Mouse (Mus musculus): ENCODE measurements at regions not wholly inside any gene's neighbourhood (a gene's known extent, or its start where the extent isn't known, plus 50 kb on each side); places are given as distances from the start of the nearest gene placed in this dataset.
A peak's percentile ranks its signal among the peaks of the same experiment; 100 is the strongest.

DNA sequence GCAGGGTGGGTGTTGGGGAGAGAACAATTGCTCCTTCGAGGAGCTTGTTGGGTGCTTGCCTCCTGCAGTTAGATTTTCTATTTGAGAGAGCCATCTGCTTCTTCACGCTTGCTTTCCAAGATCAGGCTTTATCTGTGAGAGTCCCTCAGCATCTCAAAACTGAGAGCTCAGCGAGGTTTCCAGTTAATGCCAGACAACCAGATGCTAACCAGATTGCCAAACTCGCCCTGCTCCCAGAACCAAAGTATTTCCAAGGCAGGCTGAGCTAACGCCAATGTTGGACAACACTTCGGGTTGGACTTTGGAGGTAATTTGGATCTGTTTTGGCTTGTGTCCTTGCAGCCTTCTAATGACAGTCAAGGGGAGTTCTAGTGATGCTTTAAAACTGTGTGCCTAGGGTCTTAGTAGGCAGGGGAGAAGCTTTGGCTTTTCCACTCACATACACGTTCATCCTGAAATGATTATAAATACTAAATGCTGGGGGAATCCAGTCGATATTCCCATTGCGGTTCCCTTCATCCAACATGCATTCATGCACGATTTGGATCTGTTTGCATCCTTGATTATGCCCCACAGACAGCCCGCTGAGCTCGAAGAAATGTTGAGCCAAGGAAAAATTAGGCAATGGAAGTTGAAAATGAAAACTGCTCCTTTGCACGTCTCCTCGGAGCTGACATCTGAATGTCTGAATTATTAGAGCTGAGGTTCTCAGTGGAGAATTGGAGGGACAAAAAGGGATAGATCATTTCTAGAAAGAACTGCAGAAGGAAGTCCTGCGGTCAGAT, 68.4 kb upstream of the Trpm3 start (continued):
- TF ChIP-seq TCF12 (IDR thresholded peaks at IDR 0.05; ENCODE audit: low read depth, low read length): no peak

DNA sequence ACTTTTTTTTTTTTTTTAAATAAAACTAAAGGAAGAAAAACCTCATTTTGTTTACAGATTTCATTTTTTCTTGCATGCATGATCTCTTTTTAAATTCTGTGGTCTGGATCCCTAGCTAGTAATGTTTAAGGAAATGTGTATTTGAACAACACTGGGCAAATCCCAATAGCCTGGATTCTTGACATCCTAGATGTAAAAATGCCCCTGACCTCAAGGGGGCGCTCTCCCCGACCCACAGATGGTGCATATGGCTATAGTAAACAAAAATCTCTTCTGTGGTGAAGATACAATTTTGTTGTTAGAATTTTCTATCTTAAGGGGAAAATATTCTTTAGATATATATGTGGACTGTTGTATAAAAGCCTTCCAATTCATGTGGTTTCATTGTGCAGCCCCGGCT, 67.1 kb upstream of the Trpm3 start:
- no peaks in the 10 kb centered on the region for H3K9me3 ChIP-seq (replicated peaks; ENCODE audit: insufficient read depth, low read length)
- no peaks in the 10 kb centered on the region for H3K27me3 ChIP-seq (ENCODE audit: control insufficient read depth in 1 of 2, insufficient read depth in 2 of 2, low read length in 2 of 2)
- H3K4me1 ChIP-seq (ENCODE audit: control insufficient read depth in 1 of 2, insufficient read depth in 2 of 2, low read length in 2 of 2): no peaks in the 10 kb centered on the region
- H3K4me3 ChIP-seq (ENCODE audit: control insufficient read depth in 1 of 2, insufficient read depth in 1 of 2, low read depth in 2 of 2, low read length in 2 of 2): no peak overlapping the region
- no peak for TF ChIP-seq UBTF (IDR thresholded peaks at IDR 0.05; ENCODE audit: borderline replicate concordance, insufficient read depth, low read depth, low read length)
- no peak for TF ChIP-seq SMC3 (IDR thresholded peaks at IDR 0.05; ENCODE audit: low read depth, low read length)
- TF ChIP-seq NELFE (IDR thresholded peaks at IDR 0.05; ENCODE audit: low read depth, low read length): no peak
- peak; percentile 43 to 58 (median 45) for TF ChIP-seq CTCF (IDR thresholded peaks at IDR 0.05 in 2 of 3, conservative IDR thresholded peaks at IDR 0.05 in 1 of 3; ENCODE audit: control insufficient read depth in 1 of 3, insufficient read depth in 1 of 3, low read depth in 2 of 3, low read length in 3 of 3, poor library complexity in 1 of 3, severe bottlenecking in 1 of 3)
- H3K79me2 ChIP-seq (ENCODE audit: control insufficient read depth, insufficient read depth, low read length, poor library complexity): no peaks in the 10 kb centered on the region
- no peak overlapping the region for H3K9ac ChIP-seq (ENCODE audit: control insufficient read depth, low read depth, low read length, poor library complexity, severe bottlenecking)
- H3K36me3 ChIP-seq (ENCODE audit: control insufficient read depth in 1 of 2, insufficient read depth in 2 of 2, low read length in 2 of 2): no peaks in the 10 kb centered on the region
- peak; percentile 8 for DNase-seq (ENCODE audit: low read depth, low spot score)
- H3K27ac ChIP-seq (ENCODE audit: control insufficient read depth, low read depth, low read length): no peak overlapping the region

DNA sequence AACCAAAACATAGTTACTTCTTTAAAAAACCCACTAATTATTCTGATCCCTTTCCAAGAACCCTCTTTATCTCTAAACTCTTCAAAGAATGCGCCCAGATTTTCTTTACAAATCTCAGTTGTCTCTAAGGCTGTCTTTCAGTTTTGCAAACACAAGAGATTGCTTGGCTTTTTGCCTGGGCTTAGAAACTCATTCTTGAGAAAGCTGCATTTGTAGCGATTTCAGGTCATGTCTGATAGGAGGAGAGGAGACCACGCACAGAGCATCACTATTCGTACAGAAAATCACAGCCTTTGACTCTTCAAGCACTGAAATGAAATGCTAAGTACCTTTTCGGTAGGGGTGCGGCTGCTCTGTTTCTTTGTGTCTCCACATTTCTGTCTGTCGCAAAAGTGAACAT, 64.8 kb upstream of the Trpm3 start:
- no peak overlapping the region for H3K4me3 ChIP-seq (ENCODE audit: control insufficient read depth in 1 of 2, insufficient read depth in 1 of 2, low read depth in 2 of 2, low read length in 2 of 2)
- no peaks in the 10 kb centered on the region for H3K9me3 ChIP-seq (replicated peaks; ENCODE audit: insufficient read depth, low read length)
- H3K27me3 ChIP-seq (ENCODE audit: control insufficient read depth in 1 of 2, insufficient read depth in 2 of 2, low read length in 2 of 2): peaks cover 0 to 2% of the 10 kb centered on the region in 2 experiments; a peak in 1 of 4 replicates
- DNase-seq (ENCODE audit: low read depth, low spot score): no peak
- H3K79me2 ChIP-seq (ENCODE audit: control insufficient read depth, insufficient read depth, low read length, poor library complexity): no peaks in the 10 kb centered on the region
- no peak overlapping the region for H3K27ac ChIP-seq (ENCODE audit: control insufficient read depth, low read depth, low read length)
- no peak overlapping the region for H3K9ac ChIP-seq (ENCODE audit: control insufficient read depth, low read depth, low read length, poor library complexity, severe bottlenecking)
- no peaks in the 10 kb centered on the region for H3K4me1 ChIP-seq (ENCODE audit: control insufficient read depth in 1 of 2, insufficient read depth in 2 of 2, low read length in 2 of 2)
- TF ChIP-seq MEF2A (IDR thresholded peaks at IDR 0.05; ENCODE audit: extremely low read depth, insufficient replicate concordance, low read depth, low read length, poor library complexity, severe bottlenecking): no peak
- TF ChIP-seq CHD2 (IDR thresholded peaks at IDR 0.05; ENCODE audit: low read length): no peak
- TF ChIP-seq USF1 (IDR thresholded peaks at IDR 0.05; ENCODE audit: low read depth, low read length): no peak
- no peak for TF ChIP-seq KAT2A (conservative IDR thresholded peaks at IDR 0.05; ENCODE audit: low read depth, low read length)
- TF ChIP-seq E2F4 (IDR thresholded peaks at IDR 0.05; ENCODE audit: borderline replicate concordance, low read depth, low read length): no peak
- TF ChIP-seq RAD21 (IDR thresholded peaks at IDR 0.05; ENCODE audit: low read depth, low read length): no peak
- TF ChIP-seq MAFK (IDR thresholded peaks at IDR 0.05; ENCODE audit: borderline replicate concordance, low read depth, low read length): no peak
- TF ChIP-seq NRF1 (IDR thresholded peaks at IDR 0.05; ENCODE audit: insufficient read depth, low read depth, low read length, poor library complexity, severe bottlenecking): no peak
- no peak for TF ChIP-seq ETS1 (IDR thresholded peaks at IDR 0.05; ENCODE audit: low read depth, low read length)
- TF ChIP-seq ZC3H11A (IDR thresholded peaks at IDR 0.05; ENCODE audit: low read depth, low read length): no peak
- no peak for TF ChIP-seq BHLHE40 (IDR thresholded peaks at IDR 0.05; ENCODE audit: borderline replicate concordance, low read depth, low read length)
- TF ChIP-seq GATA1 (IDR thresholded peaks at IDR 0.05; ENCODE audit: low read depth, low read length): no peak
- no peak for TF ChIP-seq RCOR1 (IDR thresholded peaks at IDR 0.05; ENCODE audit: low read depth, low read length)
- TF ChIP-seq POLR2A (IDR thresholded peaks at IDR 0.05; ENCODE audit: control insufficient read depth in 1 of 2, insufficient read depth in 1 of 2, low read depth in 1 of 2, low read length in 2 of 2, poor library complexity in 1 of 2): no peak
- no peak for TF ChIP-seq HCFC1 (IDR thresholded peaks at IDR 0.05; ENCODE audit: low read depth, low read length)
- no peak for TF ChIP-seq TAL1 (IDR thresholded peaks at IDR 0.05; ENCODE audit: low read length)
- no peak for TF ChIP-seq ZMIZ1 (IDR thresholded peaks at IDR 0.05; ENCODE audit: low read depth, low read length)
- no peak for TF ChIP-seq MYB (IDR thresholded peaks at IDR 0.05; ENCODE audit: low read depth, low read length)
- H3K36me3 ChIP-seq (ENCODE audit: control insufficient read depth in 1 of 2, insufficient read depth in 2 of 2, low read length in 2 of 2): no peaks in the 10 kb centered on the region

Data from MEL (cell line).